In the genomic region with DNA sequence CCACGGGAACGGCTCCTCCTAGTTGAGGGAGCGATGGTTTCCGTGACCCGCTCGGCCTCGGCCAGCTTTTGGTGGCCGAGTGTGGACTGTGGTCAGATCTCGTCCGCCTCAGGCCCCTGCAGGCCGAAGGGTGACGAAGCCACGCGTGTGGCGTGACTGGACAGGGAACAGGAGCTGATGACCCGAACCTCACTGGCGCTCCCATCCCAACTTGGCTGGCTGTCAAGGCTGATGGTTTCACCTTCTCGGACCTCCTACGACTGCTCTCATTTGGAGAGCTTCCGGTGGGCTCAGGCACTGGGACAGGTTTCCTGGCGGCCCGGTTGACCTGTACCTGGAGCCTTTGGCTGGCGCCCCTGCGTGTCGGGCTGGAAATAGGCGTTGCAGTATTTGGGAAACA, we compare ENCODE assay signal across 8 mouse cellular contexts. TPM values are rescaled to one million over a fixed set of nuclear protein-coding genes. Genes with fewer than 3 reads are reported as not detected.
DNase-seq lines count a peak whose midpoint lies in the region; ATAC-seq and TF ChIP-seq lines count a peak whose summit lies in the region.

No protein-coding gene starts in this region.

- no peak for TF ChIP-seq EP300 in lung, postnatal 0 days (IDR thresholded peaks at IDR 0.05)

- no peak for TF ChIP-seq CTCF in lung, postnatal 0 days (IDR thresholded peaks at IDR 0.05)
- no peak for TF ChIP-seq CTCF in cortical plate, adult 2 months (IDR thresholded peaks at IDR 0.05; ENCODE audit: extremely low read depth, insufficient read depth, low read length)

- no peak for TF ChIP-seq POLR2A in cortical plate, adult 2 months (IDR thresholded peaks at IDR 0.05; ENCODE audit: extremely low read depth, insufficient read depth, low read length)

- H3K27me3 ChIP-seq in lung, postnatal 0 days (replicated peaks; ENCODE audit: insufficient read depth, low read length): no peaks in the 10 kb centered on the region
- H3K27me3 ChIP-seq in midbrain, embryonic 15.5 days (replicated peaks): no peaks in the 10 kb centered on the region

- DNase-seq in lung, postnatal 0 days (ENCODE audit: low spot score): peak; percentile 49
- DNase-seq in lung, postnatal 4 days: no peak
- DNase-seq in layer of hippocampus, adult 18-20 months (ENCODE audit: low spot score in 2 of 2): no peak
- DNase-seq in thymus, postnatal 14 days: no peak
- no peak for DNase-seq in lung, postnatal 25 days (ENCODE audit: low spot score)

- H3K36me3 ChIP-seq in lung, postnatal 0 days (ENCODE audit: insufficient read depth, low read length): no peaks in the 10 kb centered on the region
- peaks cover 12% of the 10 kb centered on the region for H3K36me3 ChIP-seq in midbrain, embryonic 15.5 days (replicated peaks)

- H3K9ac ChIP-seq in lung, postnatal 0 days (replicated peaks; ENCODE audit: low read depth): peak overlapping the region; percentile 91
- H3K9ac ChIP-seq in midbrain, embryonic 15.5 days: peak overlapping the region; percentile 80

- peak; percentile 72 for ATAC-seq in lung, postnatal 0 days
- peak; percentile 20 for ATAC-seq in inflammation-experienced regulatory T-cells, adult 6 months
- peak; percentile 51 for ATAC-seq in midbrain, embryonic 15.5 days (replicated peaks)

- H3K4me3 ChIP-seq in lung, postnatal 0 days (ENCODE audit: low read depth, low read length): peak overlapping the region; percentile 98
- peak overlapping the region; percentile 88 for H3K4me3 ChIP-seq in cortical plate, adult 2 months (ENCODE audit: insufficient read depth, low read length)
- H3K4me3 ChIP-seq in midbrain, embryonic 15.5 days: peak overlapping the region; percentile 66

- H3K27ac ChIP-seq in lung, postnatal 0 days (ENCODE audit: low read length): peak overlapping the region; percentile 39; the same call in 1 of the 2 replicates
- H3K27ac ChIP-seq in cortical plate, adult 2 months (ENCODE audit: insufficient read depth, low read length): peak overlapping the region; percentile 40; the same call in 1 of the 2 replicates
- H3K27ac ChIP-seq in midbrain, embryonic 15.5 days: 0 out of 2 replicates have a peak overlapping the region, but pooled peaks have one; percentile 35

- WGBS in lung, postnatal 0 days: 1% methylated on average over 26 of the region's 26 CpGs
- WGBS in midbrain, embryonic 15.5 days: under 1% methylated on average over 26 of the region's 26 CpGs

- peaks cover 8% of the 10 kb centered on the region for H3K4me1 ChIP-seq in lung, postnatal 0 days (ENCODE audit: insufficient read depth, low read depth, low read length)
- peaks cover 4% of the 10 kb centered on the region; the same call in 1 of the 2 replicates for H3K4me1 ChIP-seq in cortical plate, adult 2 months (ENCODE audit: control insufficient read depth, insufficient read depth, low read length)
- H3K4me1 ChIP-seq in midbrain, embryonic 15.5 days: peaks cover 17% of the 10 kb centered on the region

- H3K4me2 ChIP-seq in lung, postnatal 0 days (replicated peaks; ENCODE audit: low read depth, low read length): peak overlapping the region; percentile 91
- peak overlapping the region; percentile 88 for H3K4me2 ChIP-seq in midbrain, embryonic 15.5 days

- H3K9me3 ChIP-seq in lung, postnatal 0 days (ENCODE audit: low read length): no peaks in the 10 kb centered on the region
- no peaks in the 10 kb centered on the region for H3K9me3 ChIP-seq in midbrain, embryonic 15.5 days

RNA-seq across cellular contexts. Expression of gene Smim12, which starts 0.4 kb away (rescaled TPM):
- polyA plus RNA-seq in lung, postnatal 0 days (2015; fragmentation: Nextera tagmentation; extraction: Ambion mirVana): 60.4 and 66.1 TPM in 2 replicates
- 85.9 and 87.5 TPM in 2 replicates for polyA plus RNA-seq in cortical plate, adult 2 months (2012; rRNA removed)
- polyA plus RNA-seq in inflammation-experienced regulatory T-cells, adult 6 months (2017; shearing (Covaris generic)): 10 to 100 TPM; 36.7 to 50.5 (median 49.6) TPM
- polyA plus RNA-seq in midbrain, embryonic 15.5 days (2015; fragmentation: Nextera tagmentation; extraction: Ambion mirVana): 43.5 and 49.1 TPM in 2 replicates
- 10 to 100 TPM; 49.3 to 51.7 TPM for total RNA-seq in layer of hippocampus, adult 18-20 months (2021)

Comparison
In these comparisons a context has a peak if more than half of its experiments do, and no peak if none do; other contexts are left out.
1. ATAC-seq: peak in every context shown above with its lines; median percentile 72 in lung, postnatal 0 days; 51 in midbrain, embryonic 15.5 days; 20 in inflammation-experienced regulatory T-cells, adult 6 months.